Mouse (Mus musculus): ENCODE data around the gene Clcf1. TPM values are rescaled to one million over a fixed set of nuclear protein-coding genes. Genes with fewer than 3 reads are reported as not detected.

Clcf1 gene
- polyA plus RNA-seq, 1 experiment from 2014 or later: 0.74 TPM

GRCm38 (mm10) chr19:4183689-4184088 is 30.3 kb upstream of the Clcf1 start:
- 88% methylated on average over 2 of the region's 2 CpGs for WGBS
- Histone ChIP-seq H3K27me3 (ENCODE audit: low read depth, poor library complexity, severe bottlenecking) (no peaks in the 10 kb centered on the region), H3K27ac (replicated peaks) (no peak overlapping the region; the same call in 1 of the 2 replicates), H3K4me3 (no peak overlapping the region), H3K4me1 (peaks cover 16% of the 10 kb centered on the region), H3K9me3 (replicated peaks) (no peaks in the 10 kb centered on the region), H3K36me3 (no peaks in the 10 kb centered on the region)
- no peak for DNase-seq (ENCODE audit: low spot score)

GRCm38 (mm10) chr19:4184976-4185975 is 28.8 kb upstream of the Clcf1 start:
- Histone ChIP-seq H3K27ac (replicated peaks) (no peak overlapping the region), H3K36me3 (no peaks in the 10 kb centered on the region), H3K4me1 (peaks cover 16% of the 10 kb centered on the region), H3K4me3 (no peak overlapping the region), H3K27me3 (ENCODE audit: low read depth, poor library complexity, severe bottlenecking) (no peaks in the 10 kb centered on the region), H3K9me3 (replicated peaks) (no peaks in the 10 kb centered on the region)
- no peak for DNase-seq (ENCODE audit: low spot score)
- WGBS: 63% methylated on average over 15 of the region's 15 CpGs

DNA sequence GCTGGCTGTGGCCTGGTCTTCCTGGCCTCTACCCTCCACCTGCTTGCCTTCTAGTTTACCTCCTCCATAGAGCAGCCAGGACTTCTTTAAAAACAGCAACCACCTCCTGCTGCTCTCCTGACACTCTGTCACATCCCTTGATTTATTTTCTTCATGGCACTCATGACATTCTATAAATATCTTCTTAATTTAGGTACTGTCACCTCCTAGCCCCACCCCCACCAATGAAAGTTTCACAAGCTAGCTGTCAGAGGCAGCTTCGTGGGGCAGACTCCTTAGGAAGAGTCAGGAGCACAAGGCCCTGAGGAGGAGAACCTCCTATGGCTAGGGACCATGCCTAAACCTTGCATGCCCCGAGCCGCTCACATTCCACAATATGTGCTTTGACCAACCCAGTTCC is 26.7 kb upstream of the Clcf1 start:
- Histone ChIP-seq H3K27ac (replicated peaks) (no peak overlapping the region), H3K27me3 (ENCODE audit: low read depth, poor library complexity, severe bottlenecking) (no peaks in the 10 kb centered on the region), H3K4me1 (peaks cover 26% of the 10 kb centered on the region), H3K4me3 (no peak overlapping the region), H3K36me3 (no peaks in the 10 kb centered on the region), H3K9me3 (replicated peaks) (no peaks in the 10 kb centered on the region)
- no peak for DNase-seq (ENCODE audit: low spot score)
- WGBS: 78% methylated on average over 3 of the region's 3 CpGs

DNA sequence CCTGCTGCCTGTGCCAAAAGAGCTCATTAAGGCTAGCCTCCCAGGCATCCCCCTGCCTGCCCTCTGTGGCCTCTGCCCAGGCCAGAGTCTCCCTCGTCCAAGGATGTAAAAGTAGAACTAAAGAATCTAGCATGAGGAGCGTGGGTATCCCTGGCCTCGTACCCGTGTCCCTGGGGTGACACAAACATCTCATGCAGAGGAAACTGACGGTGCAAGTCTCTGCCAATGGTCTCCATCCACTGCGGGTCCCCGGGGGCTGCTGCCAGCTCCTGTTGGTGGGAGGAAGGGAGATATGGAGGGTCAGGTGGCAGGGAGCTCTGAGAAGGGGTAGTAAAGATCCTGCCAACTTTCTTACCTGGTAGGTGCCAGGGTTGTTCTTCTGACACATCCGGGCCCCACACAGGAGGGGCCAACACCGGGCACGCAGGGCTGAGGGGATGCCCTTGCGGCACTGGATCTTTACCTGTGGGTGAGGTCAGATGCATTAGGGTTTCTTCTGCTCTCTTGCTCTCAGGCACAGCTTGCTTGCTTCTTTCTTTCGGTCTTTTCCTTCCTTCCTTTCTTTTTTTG is 24.9 kb upstream of the Clcf1 start:
- Histone ChIP-seq H3K4me3 (no peak overlapping the region), H3K27ac (replicated peaks) (no peak overlapping the region), H3K27me3 (ENCODE audit: low read depth, poor library complexity, severe bottlenecking) (no peaks in the 10 kb centered on the region), H3K36me3 (peaks cover 12% of the 10 kb centered on the region), H3K9me3 (replicated peaks) (no peaks in the 10 kb centered on the region), H3K4me1 (peaks cover 38% of the 10 kb centered on the region)
- WGBS: 87% methylated on average over 12 of the region's 12 CpGs
- no peak for DNase-seq (ENCODE audit: low spot score)

DNA sequence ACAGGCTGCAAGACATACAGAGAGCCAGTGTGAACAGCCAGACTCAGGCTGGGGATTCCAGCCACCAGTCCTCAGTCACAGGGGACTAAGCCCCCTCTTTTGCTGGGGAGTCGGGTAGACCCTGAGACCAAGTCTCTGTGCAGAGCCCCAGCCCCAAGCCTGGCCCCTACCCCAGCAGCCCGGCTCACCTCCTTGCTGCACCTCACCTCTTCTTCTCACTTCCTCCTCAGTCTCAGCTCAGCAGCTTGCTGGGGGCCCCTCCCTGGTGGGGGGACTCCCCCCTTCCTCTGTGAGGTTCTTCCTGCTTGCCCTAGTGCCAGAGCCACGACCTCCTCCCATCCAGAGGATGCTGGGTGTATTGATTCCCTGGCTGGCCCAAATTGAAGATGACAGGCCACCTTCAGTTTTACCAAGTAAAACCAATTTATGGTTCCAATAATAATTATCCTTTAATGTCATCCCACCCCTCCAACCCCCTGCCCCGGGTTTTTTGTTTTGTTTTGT is 23.2 kb upstream of the Clcf1 start, which contains the start of gene Tbc1d10c:
Gene Tbc1d10c, minus strand, starts transcription at position 454 of the 504 bp plus-strand sequence.
- 76% methylated on average over 4 of the region's 4 CpGs for WGBS
- H3K4me3 ChIP-seq: peak within 1 kb of the TSS; percentile 96
- H3K4me1 ChIP-seq: peaks cover 34% of the 10 kb centered on the region
- peak within 1 kb of the TSS; percentile 97 for H3K27ac ChIP-seq (replicated peaks)
- DNase-seq (ENCODE audit: low spot score): no peak
- H3K27me3 ChIP-seq (ENCODE audit: low read depth, poor library complexity, severe bottlenecking): no peaks in the 10 kb centered on the region
- peaks cover 29% of the 10 kb centered on the region for H3K36me3 ChIP-seq
- no peaks in the 10 kb centered on the region for H3K9me3 ChIP-seq (replicated peaks)

- DNase-seq (ENCODE audit: low spot score): peak; percentile 97
- Histone ChIP-seq H3K9me3 (replicated peaks) (no peaks in the 10 kb centered on the region), H3K4me1 (peaks cover 41% of the 10 kb centered on the region), H3K36me3 (peaks cover 37% of the 10 kb centered on the region), H3K27me3 (ENCODE audit: low read depth, poor library complexity, severe bottlenecking) (no peaks in the 10 kb centered on the region), H3K27ac (replicated peaks) (peak within 1 kb of the TSS; percentile 97), H3K4me3 (peak within 1 kb of the TSS; percentile 96)
- WGBS: 8% methylated on average over 37 of the region's 47 CpGs
These were observed 22.3 kb upstream of the Clcf1 start, which contains the start of gene Ppp1ca for GRCm38 (mm10) chr19:4191528-4192250. TSS of gene Ppp1ca (plus strand) at chr19:4192065.

GRCm38 (mm10) chr19:4192251-4192985 is 21.6 kb upstream of the Clcf1 start:
- under 1% methylated on average over 52 of the region's 52 CpGs for WGBS
- H3K9me3 ChIP-seq (replicated peaks): no peaks in the 10 kb centered on the region
- DNase-seq (ENCODE audit: low spot score): no peak

GRCm38 (mm10) chr19:4193129-4193528 is 20.9 kb upstream of the Clcf1 start:
- no peaks in the 10 kb centered on the region for H3K27me3 ChIP-seq (ENCODE audit: low read depth, poor library complexity, severe bottlenecking)
- peak overlapping the region; percentile 97 for H3K27ac ChIP-seq (replicated peaks)
- peaks cover 52% of the 10 kb centered on the region for H3K36me3 ChIP-seq
- H3K4me3 ChIP-seq: peak overlapping the region; percentile 96
- WGBS: 72% methylated on average over 6 of the region's 6 CpGs
- peaks cover 44% of the 10 kb centered on the region for H3K4me1 ChIP-seq
- H3K9me3 ChIP-seq (replicated peaks): no peaks in the 10 kb centered on the region
- no peak for DNase-seq (ENCODE audit: low spot score)

More at GRCm38 (mm10) chr19:4192251-4192985, 21.6 kb upstream of the Clcf1 start:
- H3K27ac ChIP-seq (replicated peaks): peak overlapping the region; percentile 97
- no peaks in the 10 kb centered on the region for H3K27me3 ChIP-seq (ENCODE audit: low read depth, poor library complexity, severe bottlenecking)
- peak overlapping the region; percentile 96 for H3K4me3 ChIP-seq
- peaks cover 44% of the 10 kb centered on the region for H3K4me1 ChIP-seq
- peaks cover 44% of the 10 kb centered on the region for H3K36me3 ChIP-seq

DNA sequence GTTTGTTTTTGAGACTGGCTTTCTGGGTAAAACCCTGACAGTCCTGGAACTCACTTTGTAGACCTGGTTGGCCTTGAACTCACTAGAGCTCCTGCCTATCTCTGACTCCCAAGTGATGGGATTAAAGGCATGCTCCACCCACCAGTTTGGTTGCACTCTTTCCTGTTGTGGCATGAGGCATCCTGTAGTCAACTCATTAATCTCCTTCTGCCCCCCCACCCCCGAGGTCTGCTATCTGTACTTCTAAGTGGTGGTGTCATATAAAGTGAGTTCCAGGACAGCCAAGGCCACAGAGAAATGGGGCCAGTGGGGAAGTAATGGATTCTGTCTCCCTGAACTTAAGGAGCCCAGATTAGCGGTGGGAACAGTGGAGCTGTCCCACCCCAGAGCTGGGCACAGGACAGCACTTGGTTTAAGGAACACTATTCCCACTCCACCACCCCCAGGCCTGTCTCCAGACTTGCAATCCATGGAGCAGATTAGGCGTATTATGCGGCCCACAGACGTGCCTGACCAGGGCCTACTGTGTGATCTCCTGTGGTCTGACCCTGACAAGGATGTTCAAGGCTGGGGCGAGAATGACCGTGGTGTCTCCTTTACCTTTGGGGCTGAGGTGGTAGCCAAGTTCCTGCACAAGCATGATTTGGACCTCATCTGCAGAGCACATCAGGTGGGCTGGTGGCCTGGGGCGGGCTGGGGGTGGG is 19.9 kb upstream of the Clcf1 start:
- no peak overlapping the region for H3K27ac ChIP-seq (replicated peaks)
- 90% methylated on average over 8 of the region's 8 CpGs for WGBS
- peaks cover 44% of the 10 kb centered on the region for H3K4me1 ChIP-seq
- no peak for DNase-seq (ENCODE audit: low spot score)
- peaks cover 62% of the 10 kb centered on the region for H3K36me3 ChIP-seq
- no peaks in the 10 kb centered on the region for H3K27me3 ChIP-seq (ENCODE audit: low read depth, poor library complexity, severe bottlenecking)
- H3K4me3 ChIP-seq: 0 out of 2 replicates have a peak overlapping the region, but pooled peaks have one; percentile 14
- H3K9me3 ChIP-seq (replicated peaks): no peaks in the 10 kb centered on the region

DNA sequence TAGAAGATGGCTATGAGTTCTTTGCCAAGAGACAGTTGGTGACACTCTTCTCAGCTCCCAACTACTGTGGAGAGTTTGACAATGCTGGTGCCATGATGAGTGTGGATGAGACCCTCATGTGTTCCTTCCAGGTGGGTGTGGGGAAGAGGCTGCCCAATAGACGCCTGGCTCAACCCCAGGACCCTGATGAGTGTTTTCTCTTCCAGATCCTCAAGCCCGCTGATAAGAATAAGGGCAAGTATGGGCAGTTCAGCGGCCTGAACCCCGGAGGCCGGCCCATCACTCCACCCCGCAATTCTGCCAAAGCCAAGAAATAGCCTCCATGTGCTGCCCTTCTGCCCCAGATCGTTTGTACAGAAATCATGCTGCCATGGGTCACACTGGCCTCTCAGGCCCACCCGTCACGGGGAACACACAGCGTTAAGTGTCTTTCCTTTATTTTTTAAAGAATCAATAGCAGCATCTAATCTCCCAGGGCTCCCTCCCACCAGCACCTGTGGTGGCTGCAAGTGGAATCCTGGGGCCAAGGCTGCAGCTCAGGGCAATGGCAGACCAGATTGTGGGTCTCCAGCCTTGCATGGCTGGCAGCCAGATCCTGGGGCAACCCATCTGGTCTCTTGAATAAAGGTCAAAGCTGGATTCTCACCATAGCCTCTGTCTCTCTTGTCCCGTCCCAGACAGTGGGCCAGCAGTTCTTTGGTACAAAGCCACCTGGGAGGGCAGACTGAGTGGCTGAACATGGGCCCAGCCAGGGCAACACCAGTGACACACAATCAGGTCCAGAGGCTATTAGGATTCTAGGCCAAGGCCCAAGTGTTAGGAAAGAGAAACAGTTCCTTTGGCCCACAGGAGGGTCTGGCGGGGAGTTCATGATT is 19.0 kb upstream of the Clcf1 start:
- Histone ChIP-seq H3K9me3 (replicated peaks) (no peaks in the 10 kb centered on the region), H3K27me3 (ENCODE audit: low read depth, poor library complexity, severe bottlenecking) (no peaks in the 10 kb centered on the region), H3K4me1 (peaks cover 48% of the 10 kb centered on the region), H3K4me3 (0 out of 2 replicates have a peak overlapping the region, but pooled peaks have one; percentile 14), H3K27ac (replicated peaks) (no peak overlapping the region), H3K36me3 (peaks cover 70% of the 10 kb centered on the region)
- DNase-seq (ENCODE audit: low spot score): no peak
- WGBS: 84% methylated on average over 12 of the region's 12 CpGs

DNA sequence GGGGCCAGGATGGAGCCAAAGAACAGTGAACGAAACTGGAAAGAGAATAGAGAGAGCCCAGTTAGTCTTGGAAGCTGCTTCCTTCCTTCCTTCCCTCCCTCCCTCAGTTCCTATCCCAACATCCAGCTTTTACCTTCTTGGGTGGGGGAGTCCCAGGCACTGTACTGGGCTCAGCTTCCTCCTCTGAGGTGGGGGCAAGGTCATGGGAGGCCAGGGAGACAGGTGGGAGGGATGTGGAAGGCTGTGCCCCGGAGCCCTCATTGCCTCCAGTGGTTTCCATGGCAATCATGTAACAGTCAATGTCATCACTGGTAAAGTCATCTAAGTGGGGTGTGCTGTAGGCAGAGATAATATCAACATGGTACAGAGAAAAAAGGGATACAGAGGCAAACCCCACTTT is 18.0 kb upstream of the Clcf1 start:
- no peak for DNase-seq (ENCODE audit: low spot score)
- Histone ChIP-seq H3K27me3 (ENCODE audit: low read depth, poor library complexity, severe bottlenecking) (no peaks in the 10 kb centered on the region), H3K9me3 (replicated peaks) (no peaks in the 10 kb centered on the region), H3K4me1 (peaks cover 52% of the 10 kb centered on the region), H3K4me3 (no peak overlapping the region), H3K36me3 (peaks cover 76% of the 10 kb centered on the region), H3K27ac (replicated peaks) (no peak overlapping the region)
- WGBS: 82% methylated on average over 2 of the region's 2 CpGs

All from midbrain, embryonic 10.5 days (tissue).